Mouse (Mus musculus) naive thymus-derived CD4-positive, alpha-beta T cell, adult 5 months (primary cell): Measurements from ENCODE around the gene Mpi. TPM values are rescaled to one million over a fixed set of nuclear protein-coding genes. Genes with fewer than 3 reads are reported as not detected.

Source experiments
- polyA plus RNA-seq: library from polyadenylated mRNA; unstranded; fragments of 100-300 nt; shearing (Covaris generic); gene quantifications from one replicate; pipeline ENCODE4 v1.2.1, GENCODE M21; 2017

Gene Mpi
- polyA plus RNA-seq = 11.9 TPM

GRCm38 (mm10) chr9:57552139-57552887, at the start of gene Mpi:
TSS of gene Mpi (minus strand) at chr9:57552763.

GRCm38 (mm10) chr9:57589224-57590126, 36.9 kb upstream of the Mpi start, which contains the start of gene Ulk3:
TSS of gene Ulk3 (plus strand) at chr9:57589452.

GRCm38 (mm10) chr9:57560861-57561710, 8.5 kb upstream of the Mpi start, which contains the start of gene Scamp2:
TSS of gene Scamp2 (plus strand) at chr9:57560943.

GRCm38 (mm10) chr9:57537044-57537727, 15.4 kb downstream of the Mpi start, which contains the start of gene Fam219b:
TSS of gene Fam219b (plus strand) at chr9:57537528.

GRCm38 (mm10) chr9:57521056-57521911, 31.3 kb downstream of the Mpi start, which contains the start of gene Cox5a:
TSS of gene Cox5a (plus strand) at chr9:57521274.

GRCm38 (mm10) chr9:57503622-57504380, 48.8 kb downstream of the Mpi start, which contains the start of gene Rpp25:
TSS of gene Rpp25 (plus strand) at chr9:57504026.

Other genes starting within 250 kb of the Mpi start
- 155 TPM for gene Ppcdc, start 112.6 kb downstream of the Mpi start, polyA plus RNA-seq
- gene Scamp5, start 84.7 kb downstream of the Mpi start, polyA plus RNA-seq = 0.10 TPM
- not detected for gene Rpp25, start 48.7 kb downstream of the Mpi start, polyA plus RNA-seq
- 213 TPM for gene Cox5a, start 31.5 kb downstream of the Mpi start, polyA plus RNA-seq
- gene Fam219b, start 15.2 kb downstream of the Mpi start, polyA plus RNA-seq = 15.4 TPM
- 71.5 TPM for gene Scamp2, start 8.2 kb upstream of the Mpi start, polyA plus RNA-seq
- gene Ulk3, start 36.7 kb upstream of the Mpi start, polyA plus RNA-seq = 69.7 TPM
- gene Cplx3, start 53.5 kb upstream of the Mpi start, polyA plus RNA-seq = not detected
- gene Lman1l, start 68.0 kb upstream of the Mpi start, polyA plus RNA-seq = not detected
- 85.6 TPM for gene Csk, start 100.9 kb upstream of the Mpi start, polyA plus RNA-seq
- gene Cyp1a2, start 130.9 kb upstream of the Mpi start, polyA plus RNA-seq = not detected
- not detected for gene Cyp1a1, start 135.2 kb upstream of the Mpi start, polyA plus RNA-seq
- 34.0 TPM for gene Edc3, start 155.8 kb upstream of the Mpi start, polyA plus RNA-seq
- 255 TPM for gene Clk3, start 213.1 kb upstream of the Mpi start, polyA plus RNA-seq